Mouse (Mus musculus): ENCODE data around the gene Scap.

DNA sequence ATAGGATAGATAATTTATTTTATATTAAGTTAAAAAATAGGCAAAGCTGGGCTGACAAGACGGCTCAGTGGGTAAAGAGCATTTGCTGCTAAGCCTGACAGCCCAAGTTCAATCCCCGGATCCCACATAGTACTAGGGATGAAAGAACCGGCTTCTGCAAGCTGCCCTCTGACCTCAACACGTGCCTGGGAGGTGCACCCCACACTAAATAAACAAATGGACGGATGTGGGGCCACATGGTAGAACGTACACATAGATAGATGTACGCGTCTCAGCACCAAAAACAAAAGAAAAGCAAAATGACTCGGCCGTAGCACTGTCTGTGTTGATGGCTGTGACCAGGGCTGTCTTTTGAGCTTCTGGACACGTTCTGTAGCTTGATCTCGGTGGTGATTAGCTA is 28.2 kb downstream of the Scap start:
- TF ChIP-seq CTCF (IDR thresholded peaks at IDR 0.05; ENCODE audit: low read depth, low read length) (no peak), POLR2A (IDR thresholded peaks at IDR 0.05; ENCODE audit: insufficient read depth, low read length) (no peak)
